Mouse (Mus musculus): ENCODE results near the gene Pgm1.

Pgm1 gene

DNA sequence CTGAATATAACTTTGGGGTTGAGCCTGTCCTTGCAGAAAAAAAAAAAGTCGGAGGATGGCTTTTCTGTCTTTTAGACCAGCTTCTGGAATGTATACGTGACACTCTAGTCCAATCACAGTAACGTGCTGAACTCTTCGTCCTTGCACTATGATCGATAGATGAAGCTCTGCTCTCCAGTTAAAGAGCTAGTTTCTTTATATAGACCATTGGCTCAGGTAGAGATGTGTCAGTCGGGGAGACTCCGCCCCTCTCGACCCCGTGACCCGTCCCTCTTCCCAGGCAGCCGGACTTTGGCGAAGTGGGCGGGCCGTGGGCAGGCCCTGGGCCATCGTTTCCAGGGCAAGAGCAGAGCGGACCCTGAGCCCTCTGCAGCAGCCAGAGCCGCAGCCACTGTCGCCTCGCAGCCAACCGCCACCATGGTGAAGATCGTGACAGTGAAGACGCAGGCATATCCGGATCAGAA, at the start of gene Pgm1:
Gene Pgm1, plus strand, starts transcription at position 266 of the 464 bp plus-strand sequence.
- DNase-seq (ENCODE audit: low spot score in 2 of 2): peak in 1 of 2 experiments; percentile 55

DNA sequence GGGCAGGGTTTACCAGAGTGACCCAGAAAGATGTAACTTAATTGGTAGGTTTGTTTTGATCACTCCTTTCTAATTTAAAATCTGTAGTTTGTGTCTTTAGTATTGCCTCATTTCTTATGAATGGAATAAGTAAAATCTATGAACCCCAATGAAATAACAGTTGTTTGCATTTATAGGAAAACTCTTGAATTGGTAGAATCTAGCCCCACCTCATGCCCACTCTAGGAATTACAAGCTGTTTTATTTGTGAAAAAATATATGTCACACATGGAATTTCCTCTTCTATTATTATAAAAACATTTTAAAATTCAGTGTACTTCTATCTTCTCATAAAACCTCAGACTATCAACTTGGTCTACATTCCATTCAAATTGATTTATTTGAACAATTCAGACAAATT, 47.3 kb upstream of the Pgm1 start:
- DNase-seq (ENCODE audit: low spot score in 2 of 2): no peak

DNA sequence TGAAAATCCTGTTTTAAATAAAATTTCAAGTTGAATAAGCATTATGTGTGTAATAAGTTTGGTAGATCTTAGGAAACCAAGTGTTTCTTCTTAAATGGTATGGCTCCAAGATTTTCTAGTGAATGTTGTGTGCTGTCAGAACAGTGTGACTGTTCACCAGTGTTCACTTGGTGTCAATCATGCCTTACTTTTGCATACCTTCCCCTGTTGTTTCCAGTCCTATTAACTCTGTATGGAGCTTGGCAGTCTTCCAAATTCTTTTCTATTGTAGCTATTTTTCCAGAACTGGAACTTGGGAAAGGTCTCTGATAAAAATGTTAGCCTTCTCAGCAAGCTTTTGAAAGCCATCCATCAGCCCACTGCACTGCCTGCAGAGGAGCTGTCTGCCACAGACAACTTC, 46.8 kb upstream of the Pgm1 start:
- DNase-seq (ENCODE audit: low spot score in 2 of 2): no peak

DNA sequence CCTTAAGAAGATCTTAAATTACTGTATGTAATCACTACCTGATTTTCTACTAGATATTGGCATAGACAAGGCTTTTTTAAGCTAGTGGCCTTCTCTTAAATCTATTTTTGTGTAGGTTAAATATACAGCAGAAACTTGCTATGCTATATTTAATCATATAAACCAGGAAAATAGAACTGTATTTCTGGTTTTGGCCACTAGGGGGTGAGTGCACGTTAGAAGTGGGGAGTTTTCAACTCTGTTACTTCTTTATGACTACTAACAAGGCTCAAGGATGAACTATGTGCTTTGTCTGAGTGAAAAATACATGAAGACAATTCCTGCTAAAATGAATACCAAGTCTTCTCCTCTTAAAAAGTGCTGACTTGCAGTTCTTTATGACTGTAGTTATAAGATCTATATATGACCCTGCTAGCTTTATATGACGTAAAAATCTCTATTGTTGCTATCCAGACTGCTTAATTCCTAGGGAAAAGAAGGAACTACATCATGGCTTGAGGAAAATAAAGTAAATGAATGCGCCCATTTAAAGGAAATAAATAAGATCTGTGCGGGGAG, 15.2 kb upstream of the Pgm1 start:
- DNase-seq (ENCODE audit: low spot score in 2 of 2): no peak

DNA sequence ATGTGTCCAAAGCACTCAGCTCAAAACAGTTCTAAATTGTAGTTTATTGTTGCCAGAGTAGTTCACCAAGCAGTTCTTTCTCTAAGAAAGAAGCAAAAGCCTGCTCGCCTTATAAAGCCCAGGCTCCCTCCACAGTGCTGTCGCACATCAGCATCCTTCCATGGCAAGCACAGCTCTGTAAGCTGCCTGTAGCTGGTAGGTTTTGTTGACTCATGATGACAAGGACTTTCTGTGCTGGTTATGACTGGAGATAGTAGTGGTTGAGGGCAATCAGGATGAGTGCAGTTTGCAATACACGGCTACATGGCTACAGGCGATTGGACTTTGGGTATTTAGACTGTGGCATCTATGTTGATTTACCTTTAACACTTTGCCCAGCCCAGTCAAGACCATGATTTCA, 2.8 kb upstream of the Pgm1 start:
- no peak for DNase-seq (ENCODE audit: low spot score in 2 of 2)

DNA sequence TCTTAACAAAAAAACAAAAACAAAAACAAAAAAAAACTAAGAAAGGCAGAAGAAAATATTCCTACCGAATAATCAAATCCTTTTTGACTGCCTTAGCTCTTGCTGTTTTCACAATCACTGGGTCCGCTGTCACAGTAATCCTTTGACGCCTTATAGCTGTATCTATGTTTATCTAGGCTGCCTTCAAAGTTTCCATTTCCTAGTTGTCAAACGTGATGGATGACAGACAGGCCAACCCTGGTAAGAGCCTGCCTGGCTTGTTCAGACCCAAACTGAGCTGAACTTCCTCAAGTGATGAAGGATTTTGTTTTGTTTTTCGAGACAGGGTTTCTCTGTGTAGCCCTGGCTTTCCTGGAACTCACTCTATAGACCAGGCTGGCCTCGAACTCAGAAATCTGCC, 693 bp upstream of the Pgm1 start:
- no peak for DNase-seq (ENCODE audit: low spot score in 2 of 2)

DNA sequence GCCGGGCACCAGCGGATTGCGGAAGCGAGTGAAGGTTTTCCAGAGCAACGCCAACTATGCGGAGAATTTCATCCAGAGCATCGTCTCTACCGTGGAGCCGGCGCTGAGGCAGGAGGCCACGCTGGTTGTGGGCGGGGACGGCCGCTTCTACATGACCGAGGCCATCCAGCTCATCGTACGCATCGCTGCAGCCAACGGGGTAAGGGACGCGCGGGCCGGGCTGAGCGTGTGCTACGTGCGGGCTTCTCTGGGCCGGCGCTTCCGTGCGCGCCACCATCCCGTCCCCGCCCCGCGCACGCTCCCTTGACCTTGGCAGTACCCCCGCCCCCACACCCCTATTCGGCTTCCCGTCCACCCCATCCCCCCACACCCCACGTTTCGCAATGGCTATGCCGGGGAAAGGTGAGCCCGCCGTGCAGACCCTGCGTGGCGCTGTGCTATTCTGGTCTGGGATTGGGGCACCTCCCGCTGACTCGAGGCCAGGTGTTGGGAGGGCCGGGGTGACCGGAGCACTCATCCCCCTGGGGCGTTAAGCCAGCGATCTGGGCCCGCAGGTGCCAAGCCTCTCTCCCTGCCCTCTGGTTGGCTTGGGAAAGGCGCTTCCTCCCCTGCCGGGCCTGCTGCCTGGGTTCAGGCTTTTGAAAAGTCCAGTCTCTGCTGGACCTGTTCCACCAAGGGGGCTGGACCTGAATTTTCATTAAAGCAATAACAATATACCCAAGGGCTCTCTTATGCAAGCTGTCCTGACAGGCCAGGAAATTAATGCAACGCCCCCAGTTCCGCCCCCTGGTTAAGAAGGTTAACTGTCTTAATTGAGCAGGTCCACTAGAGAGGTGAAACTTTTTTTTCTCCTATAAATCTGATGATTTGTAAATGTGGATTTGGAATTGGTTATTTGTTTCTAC, 651 bp downstream of the Pgm1 start, which contains the start of gene Itgb3bp:
Gene Itgb3bp, minus strand, starts transcription at position 201 of the 905 bp plus-strand sequence.
- DNase-seq (ENCODE audit: low spot score in 2 of 2): peak; percentile 47 to 57

DNA sequence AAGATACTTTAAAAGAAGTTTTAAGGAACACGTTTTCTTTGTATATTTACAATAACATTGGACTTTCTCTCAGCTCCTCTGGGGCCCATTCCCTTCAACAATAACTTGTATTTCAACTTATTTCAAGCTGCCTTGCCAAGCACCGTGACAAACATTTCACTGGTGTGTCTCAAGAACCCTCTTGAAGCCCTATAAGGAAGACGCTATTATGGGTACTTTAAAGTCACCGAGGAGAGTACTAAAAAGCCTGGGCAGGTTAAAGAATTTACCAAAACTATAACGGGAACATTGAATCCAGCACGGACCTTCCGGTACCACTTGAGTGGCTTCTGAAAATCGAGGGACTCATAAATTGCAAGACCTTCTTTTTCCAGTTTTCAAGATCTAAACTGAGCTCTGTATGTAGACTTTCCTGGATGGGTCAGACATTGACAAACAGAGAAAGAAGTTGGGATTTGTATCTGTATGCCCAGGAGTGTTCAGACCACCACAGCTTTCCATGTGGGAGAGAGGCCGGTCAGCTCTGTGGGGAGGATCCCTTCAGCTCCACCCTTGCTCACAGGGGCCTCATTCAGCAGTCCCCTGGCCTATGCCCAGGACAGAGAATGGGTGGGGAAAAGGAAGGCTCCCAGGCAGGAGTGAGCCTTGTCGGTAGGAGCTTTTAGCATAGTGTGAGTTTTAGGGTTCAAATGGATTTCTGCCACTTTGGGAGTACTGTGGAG, 1.5 kb downstream of the Pgm1 start:
- no peak for DNase-seq (ENCODE audit: low spot score in 2 of 2)

DNA sequence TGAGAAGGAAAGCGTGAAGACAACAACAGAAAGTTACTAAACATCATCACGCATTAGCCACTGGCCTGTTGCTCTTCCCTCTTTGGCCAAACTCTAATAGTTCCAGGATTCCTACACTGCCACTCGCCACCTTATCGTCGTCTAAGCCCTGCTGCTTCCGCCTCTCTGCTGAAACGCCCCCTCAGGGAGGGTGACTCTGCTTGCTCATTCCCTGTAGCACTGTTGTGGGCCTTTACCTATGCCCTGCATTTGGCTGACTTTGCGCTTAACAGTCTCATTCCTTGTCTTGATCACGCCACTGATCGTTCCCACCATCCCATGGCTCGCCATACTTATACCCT, 2.0 kb downstream of the Pgm1 start:
- no peak for DNase-seq (ENCODE audit: low spot score in 2 of 2)

DNA sequence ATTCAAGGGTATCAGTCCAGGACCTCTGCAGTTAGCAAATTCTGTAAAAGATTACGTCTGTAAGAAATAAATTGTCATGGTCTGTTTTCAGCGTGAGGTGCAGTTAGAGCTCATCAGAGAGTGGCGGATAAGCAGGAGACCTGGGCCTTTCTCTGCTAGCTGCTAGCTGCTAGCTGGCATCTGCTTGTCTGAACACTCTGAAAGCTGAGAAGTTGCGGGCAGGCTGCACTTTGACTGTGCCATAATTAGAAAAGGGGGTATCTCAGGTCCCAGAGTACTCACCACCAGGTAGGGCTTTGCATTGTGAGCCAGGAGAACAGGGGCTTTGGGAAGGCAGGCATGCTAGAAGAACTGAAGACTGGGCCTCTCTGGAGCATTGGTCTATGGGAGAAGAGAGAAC, 2.6 kb downstream of the Pgm1 start:
- DNase-seq (ENCODE audit: low spot score in 2 of 2): no peak

DNA sequence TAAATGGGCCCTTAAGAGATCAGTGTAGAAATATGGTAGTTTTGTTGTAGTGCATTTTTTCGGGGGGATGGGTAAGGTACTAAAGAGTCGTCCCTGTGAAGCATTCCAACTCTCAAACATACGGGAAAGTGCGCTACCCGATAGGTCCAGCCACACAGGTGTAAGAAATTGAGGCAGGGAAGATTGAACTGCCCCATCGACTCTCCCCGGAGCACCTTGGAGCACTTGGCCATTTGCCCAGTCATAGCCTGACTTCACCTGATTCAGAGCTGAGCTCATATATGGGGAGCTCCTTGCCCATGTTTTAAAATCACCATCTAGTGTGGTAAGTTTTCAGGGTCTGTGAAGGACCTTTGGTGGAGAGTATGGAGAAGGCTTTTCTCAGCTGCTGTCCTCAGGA, 5.6 kb downstream of the Pgm1 start:
- DNase-seq (ENCODE audit: low spot score in 2 of 2): no peak

DNA sequence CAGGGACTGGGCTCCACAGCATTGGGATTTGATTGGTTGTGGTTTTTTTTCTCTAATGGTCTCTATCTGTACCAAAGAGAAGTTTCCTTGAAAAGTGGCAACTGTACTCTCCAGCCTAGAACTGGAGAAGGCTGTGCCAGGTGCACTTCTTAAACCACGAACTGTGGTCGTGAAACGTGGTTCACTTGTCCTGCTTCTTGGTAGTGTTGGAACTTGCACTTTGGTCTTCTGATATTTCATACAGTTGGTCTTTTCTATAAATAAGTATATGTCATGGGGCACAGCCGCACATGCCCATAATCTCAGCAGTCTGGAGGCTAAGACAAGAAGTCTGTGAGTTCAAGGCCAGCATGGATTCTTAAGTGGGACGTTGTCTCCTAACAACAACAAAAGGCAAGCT, 7.1 kb downstream of the Pgm1 start:
- no peak for DNase-seq (ENCODE audit: low spot score in 2 of 2)

DNA sequence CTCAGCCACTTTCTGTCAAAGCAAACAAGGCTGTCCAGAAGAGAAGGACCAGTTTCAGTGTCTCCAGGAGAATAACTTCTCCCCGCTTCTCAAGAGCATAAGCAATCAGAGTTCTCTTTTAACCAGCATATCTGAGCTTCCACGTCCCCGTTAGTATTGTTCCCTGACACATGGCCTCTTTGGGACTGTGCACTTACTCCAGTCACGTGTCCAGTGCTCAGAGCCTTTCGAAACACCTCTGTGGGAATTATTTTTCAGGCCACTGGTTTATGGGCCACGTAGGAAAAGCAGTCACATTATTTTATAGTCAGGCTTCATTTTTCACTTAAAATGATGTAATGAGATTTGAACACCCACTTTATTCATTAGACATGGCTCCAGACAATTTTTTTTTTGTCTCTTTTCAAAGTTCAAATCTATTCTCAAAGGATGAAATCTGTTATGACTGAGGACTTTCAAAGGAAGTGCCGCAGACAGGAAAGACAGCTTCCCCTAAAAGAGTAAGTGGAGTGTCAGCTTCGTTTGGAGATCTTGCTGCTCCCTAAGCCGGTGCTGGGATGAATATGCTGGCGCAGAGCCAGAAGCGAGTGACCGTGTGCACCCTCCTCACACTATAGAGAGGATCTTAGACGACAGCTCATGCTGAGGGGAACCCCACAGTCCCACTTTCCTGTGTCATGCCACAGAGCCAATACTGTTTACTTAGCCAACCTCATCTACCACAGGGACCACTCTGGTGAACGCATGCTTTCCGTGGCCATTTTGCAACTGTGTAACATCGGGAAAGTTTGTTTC, 10.7 kb downstream of the Pgm1 start:
- DNase-seq (ENCODE audit: low spot score in 2 of 2): no peak

DNA sequence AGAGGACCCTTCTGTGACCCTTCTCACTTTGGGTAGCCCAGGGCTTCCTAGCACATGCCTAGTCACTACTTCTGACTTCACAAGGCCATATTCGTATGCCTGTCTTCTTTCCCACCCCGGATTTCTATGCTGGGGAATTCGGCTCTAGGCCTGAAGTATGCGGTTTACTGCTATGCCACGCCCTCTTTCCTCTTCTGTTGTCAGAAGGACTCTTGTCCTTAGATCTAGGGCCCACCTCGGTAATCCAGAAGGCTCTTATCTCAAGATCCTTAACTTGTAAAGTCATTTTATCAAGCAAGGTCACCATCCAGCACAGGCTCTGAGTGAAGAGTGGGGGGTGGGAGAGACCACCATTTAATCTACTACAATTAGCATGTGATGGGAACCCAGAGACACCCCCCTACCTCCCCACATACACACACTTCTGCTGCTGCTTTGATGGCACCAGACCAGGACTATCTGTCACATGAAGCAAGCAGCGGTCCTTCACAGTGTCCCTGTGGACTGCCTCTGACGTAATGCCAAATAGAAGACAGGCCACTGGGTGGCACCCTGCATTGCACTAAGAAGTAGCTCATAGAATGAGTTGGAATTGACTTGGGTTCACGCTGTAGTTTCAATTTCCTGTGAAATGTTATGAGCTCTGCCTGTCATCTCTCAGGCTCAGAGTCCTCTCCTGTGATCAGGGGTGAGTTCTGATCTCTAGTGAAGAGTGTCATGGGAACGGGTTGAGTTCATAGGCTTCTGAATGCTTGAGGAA, 12.6 kb downstream of the Pgm1 start:
- DNase-seq (ENCODE audit: low spot score in 2 of 2): no peak

DNA sequence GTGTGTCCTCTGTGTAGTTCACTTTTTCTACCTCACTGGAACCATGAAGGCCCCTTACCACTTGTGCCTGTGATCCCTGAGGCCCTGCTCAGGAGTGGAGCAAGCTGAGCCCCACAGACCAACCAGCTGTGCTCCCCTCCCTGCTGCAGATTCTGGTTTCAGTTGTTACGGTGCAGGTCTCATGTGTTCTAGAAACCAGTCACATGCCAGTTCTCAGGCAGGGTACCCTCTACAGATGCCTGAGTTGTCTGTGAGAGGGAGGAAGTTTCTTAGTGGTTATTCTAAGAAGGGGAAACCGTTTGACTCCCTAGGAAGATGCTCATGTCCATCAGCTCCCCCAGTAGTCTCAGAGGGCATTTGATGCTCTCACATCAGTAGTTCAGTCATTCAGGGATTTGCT, 15.4 kb downstream of the Pgm1 start:
- DNase-seq (ENCODE audit: low spot score in 2 of 2): no peak

DNA sequence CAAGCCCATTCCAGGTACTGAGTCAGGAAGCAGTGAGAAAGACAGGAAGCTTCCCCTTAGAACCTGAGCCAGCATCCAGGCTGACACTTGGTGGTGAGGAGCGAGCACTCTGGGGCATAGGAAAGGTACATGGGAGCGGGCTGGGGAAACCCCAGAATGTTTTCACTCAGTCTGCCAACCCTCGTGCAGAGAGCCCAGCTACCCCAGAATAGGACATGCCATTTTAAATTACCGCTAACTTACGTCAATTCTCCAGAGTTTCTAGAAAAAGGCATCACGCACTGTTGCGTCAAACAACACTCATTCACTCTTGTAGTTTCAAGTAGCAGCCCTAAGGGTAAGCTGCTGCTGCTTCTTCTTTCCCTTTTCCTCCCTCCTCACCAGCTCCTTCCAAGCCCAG, 15.8 kb downstream of the Pgm1 start:
- DNase-seq (ENCODE audit: low spot score in 2 of 2): no peak

DNA sequence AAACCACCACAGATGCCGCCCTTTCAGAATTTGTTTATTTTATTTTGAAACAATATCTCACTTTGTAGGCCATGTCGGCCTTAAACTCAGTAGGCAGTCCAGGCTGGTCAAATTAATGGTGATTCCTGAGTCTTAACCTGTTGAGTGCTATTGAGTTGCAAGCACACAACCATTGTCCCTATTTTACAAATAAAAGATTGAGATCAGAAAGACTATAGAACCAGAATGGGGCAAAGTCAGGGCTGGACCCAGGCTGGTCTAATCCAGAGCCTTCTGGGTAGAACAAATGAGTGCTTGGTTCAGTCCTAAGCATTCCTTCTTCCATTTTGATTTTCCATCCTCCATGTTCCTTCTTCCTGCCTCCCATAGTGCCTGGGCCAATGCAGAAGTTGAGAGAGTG, 17.3 kb downstream of the Pgm1 start:
- DNase-seq (ENCODE audit: low spot score in 2 of 2): no peak

DNA sequence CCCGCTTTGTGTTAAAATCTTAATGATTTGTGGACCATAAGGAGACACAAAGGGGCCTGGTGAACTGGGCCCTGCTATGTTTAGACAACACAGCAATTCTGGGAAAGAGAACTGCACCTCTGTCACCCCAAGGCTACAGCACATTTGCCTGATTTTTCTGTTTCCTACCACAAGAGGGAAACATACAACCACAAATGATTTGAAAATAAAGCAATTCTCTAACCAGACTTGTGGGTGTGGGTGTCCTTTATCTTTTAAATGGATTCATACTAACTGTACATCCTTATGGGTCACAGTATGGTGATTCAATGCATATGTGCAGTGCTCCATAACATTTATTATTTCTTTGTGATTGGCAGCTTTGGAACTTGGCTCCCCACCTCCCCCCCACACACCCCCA, 18.0 kb downstream of the Pgm1 start:
- no peak for DNase-seq (ENCODE audit: low spot score in 2 of 2)

DNA sequence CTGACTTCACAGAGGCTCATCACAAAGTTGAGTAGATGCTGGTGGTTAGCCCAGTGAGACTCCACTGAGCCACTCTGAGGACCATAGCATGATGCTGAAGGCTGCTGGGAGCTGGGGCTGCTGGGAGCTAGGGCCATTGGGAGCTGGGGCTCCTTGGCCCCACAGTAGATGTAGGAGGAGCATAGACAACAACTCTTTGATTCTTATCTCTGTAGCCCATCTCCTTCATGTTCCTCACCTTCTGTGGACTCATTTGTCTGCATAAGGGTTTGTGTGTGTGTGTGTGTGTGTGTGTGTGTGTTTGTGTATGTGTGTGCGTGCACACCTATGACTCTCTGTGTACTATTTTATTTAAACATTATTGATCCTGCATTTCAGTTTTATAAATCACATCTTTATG, 18.7 kb downstream of the Pgm1 start:
- DNase-seq (ENCODE audit: low spot score in 2 of 2): no peak

DNA sequence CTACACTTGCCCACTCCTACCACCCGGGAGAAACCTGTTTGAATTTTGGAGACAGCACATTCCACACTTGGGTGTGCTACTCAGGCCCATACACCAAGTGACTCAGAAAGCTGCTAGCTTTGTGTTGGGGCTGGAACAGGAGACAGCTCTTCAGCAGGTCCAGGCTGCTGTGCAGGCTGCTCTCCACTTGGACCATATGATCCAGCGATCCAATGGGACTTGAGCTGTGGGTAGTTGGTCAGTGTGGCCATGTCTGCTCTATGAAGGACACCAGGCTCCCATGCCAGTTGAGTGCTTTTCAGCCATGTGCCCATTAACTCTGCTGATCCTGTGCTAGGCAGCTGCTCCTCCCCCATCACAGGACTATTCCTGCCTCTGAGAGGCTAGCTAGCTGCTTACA, 24.7 kb downstream of the Pgm1 start:
- no peak for DNase-seq (ENCODE audit: low spot score in 2 of 2)

DNA sequence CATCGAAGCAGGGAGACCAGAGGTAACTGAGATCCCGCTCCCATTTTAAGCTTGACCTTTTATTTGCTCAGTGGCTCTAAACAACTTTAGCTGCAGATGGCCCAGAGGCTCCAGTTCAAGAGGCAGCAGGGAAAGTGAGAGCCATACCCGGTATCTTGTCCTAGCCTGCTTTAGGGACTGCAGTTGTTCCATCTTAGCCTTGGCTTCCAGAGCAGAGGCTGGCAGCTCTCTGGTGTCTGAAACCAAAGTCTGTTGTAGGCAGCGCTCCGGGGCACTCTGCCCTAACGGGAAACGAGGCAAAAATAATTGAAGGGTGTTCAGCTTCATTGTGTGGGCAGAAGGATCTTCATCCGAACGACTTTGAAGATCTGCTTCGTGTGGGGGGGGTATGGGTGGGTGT, 26.2 kb downstream of the Pgm1 start:
- no peak for DNase-seq (ENCODE audit: low spot score in 2 of 2)

Data from frontal cortex, postnatal 25 days (tissue).